Mouse (Mus musculus) stomach, postnatal 0 days (tissue): ENCODE results near the gene Hist1h1d.

Experiments used
- CTCF ChIP-seq: IDR thresholded peaks from 2 replicates; pipeline ENCODE4 v1.5.1; 2016; ENCODE audit warnings: antibody characterized with exemption, low read depth, mild to moderate bottlenecking, moderate library complexity
- EP300 ChIP-seq: optimal IDR thresholded peaks from 2 replicates; pipeline ENCODE3; 2016; ENCODE audit warnings: antibody characterized with exemption

GRCm38 (mm10) chr13:23538249-23538648, 14.8 kb upstream of the Hist1h1d start:
- TF ChIP-seq CTCF (no peak), EP300 (no peak)
